In the genomic region with DNA sequence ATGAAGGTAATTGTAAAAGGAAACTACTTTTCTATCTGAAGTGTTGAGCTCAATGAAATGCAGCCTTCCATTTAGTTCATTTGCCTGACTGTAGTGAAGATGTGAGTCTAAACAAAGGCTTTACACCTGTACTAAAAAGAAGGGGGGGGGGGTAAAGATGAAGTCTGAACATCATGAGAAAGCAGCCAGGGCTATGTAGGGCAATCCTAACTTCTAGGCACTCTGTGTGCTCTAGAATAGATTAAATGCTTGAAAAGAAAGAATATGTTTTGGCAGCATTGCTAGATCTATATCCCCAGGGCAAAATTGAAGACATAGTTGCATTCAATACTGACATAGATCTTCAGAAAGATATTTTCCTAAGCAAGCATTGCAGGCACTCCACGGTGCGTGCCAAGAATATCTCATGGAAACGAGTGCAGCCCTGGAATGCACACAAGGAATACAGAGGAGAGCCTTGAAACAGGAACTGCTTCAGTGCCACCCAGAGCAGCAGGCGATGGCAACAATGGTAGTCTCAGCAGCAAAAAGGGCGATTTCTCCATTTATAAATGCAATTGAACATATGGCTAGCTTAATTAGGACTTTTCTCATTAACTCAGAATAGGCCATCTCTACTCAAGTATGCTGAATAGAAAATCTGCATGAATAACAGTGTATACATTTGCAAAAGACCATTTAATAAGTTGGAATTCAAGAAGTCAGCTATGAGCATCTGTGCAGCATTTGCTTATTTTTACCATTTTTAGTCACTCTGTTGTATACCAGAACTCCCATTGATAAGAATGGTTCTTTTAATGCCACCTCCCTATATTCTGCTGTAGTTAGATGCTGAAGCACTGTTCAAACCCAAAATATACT, we compare ENCODE assay signal across 16 mouse cellular contexts.
DNase-seq lines count a peak whose midpoint lies in the region; ATAC-seq lines count a peak whose summit lies in the region.
"Had no signal": no experiment of that assay in that cellular context is flagged by ENCODE, and none has a peak within 500 bp of the region (broad histone marks: within the 10 kb centered on the region; RNA-seq: fewer than 3 reads in every experiment).

No protein-coding gene starts in this region.

- H3K9ac ChIP-seq in embryonic facial prominence, embryonic 14.5 days (ENCODE audit: low read depth, low read length): no peak overlapping the region
- H3K9ac ChIP-seq in forebrain, embryonic 15.5 days (replicated peaks): no peak overlapping the region
- H3K9ac ChIP-seq: liver, embryonic 15.5 days had no signal

- H3K4me2 ChIP-seq in embryonic facial prominence, embryonic 14.5 days (ENCODE audit: low read depth, low read length): no peak overlapping the region
- H3K4me2 ChIP-seq in forebrain, embryonic 15.5 days (replicated peaks): no peak overlapping the region
- H3K4me2 ChIP-seq: liver, embryonic 15.5 days had no signal

- no peaks in the 10 kb centered on the region for H3K36me3 ChIP-seq in embryonic facial prominence, embryonic 14.5 days (ENCODE audit: control insufficient read depth, insufficient read depth, low read length)
- H3K36me3 ChIP-seq in embryonic facial prominence, embryonic 10.5 days (replicated peaks): no peaks in the 10 kb centered on the region
- no peaks in the 10 kb centered on the region for H3K36me3 ChIP-seq in forebrain, embryonic 15.5 days
- H3K36me3 ChIP-seq: heart, embryonic 10.5 days; liver, embryonic 15.5 days had no signal

- peak; percentile 71 for DNase-seq in embryonic facial prominence, embryonic 14.5 days (ENCODE audit: low spot score)
- DNase-seq in embryonic facial prominence, embryonic 10.5 days (ENCODE audit: low spot score): no peak
- peak; percentile 4 for DNase-seq in left cerebral cortex, postnatal 4 days
- no peak for DNase-seq in left cerebral cortex, adult 8-10 months (ENCODE audit: low spot score in 2 of 2)
- DNase-seq in right cerebral cortex, postnatal 14 days: peak; percentile 6
- no peak for DNase-seq in ovary, adult 18-20 months (ENCODE audit: low spot score)
- DNase-seq: gastrocnemius, postnatal 10 days; heart, postnatal 36 days; kidney, adult 8-10 months; retina, postnatal 1 day; thymus, postnatal 14 days had no signal

- intact Hi-C loops in left cerebral cortex, postnatal 4 days (cut with DNase I): no loop called here

- H3K4me1 ChIP-seq in embryonic facial prominence, embryonic 14.5 days (ENCODE audit: control insufficient read depth, insufficient read depth, low read length): no peaks in the 10 kb centered on the region
- H3K4me1 ChIP-seq in embryonic facial prominence, embryonic 10.5 days: no peaks in the 10 kb centered on the region
- peaks cover 6% of the 10 kb centered on the region for H3K4me1 ChIP-seq in forebrain, embryonic 15.5 days
- H3K4me1 ChIP-seq: heart, embryonic 10.5 days; liver, embryonic 15.5 days had no signal

- H3K27me3 ChIP-seq in embryonic facial prominence, embryonic 14.5 days (replicated peaks; ENCODE audit: control insufficient read depth, insufficient read depth, low read length): no peaks in the 10 kb centered on the region
- no peaks in the 10 kb centered on the region for H3K27me3 ChIP-seq in embryonic facial prominence, embryonic 10.5 days (replicated peaks; ENCODE audit: low read depth, poor library complexity, severe bottlenecking)
- H3K27me3 ChIP-seq in forebrain, embryonic 15.5 days: no peaks in the 10 kb centered on the region
- H3K27me3 ChIP-seq: liver, embryonic 15.5 days had no signal

- H3K4me3 ChIP-seq in embryonic facial prominence, embryonic 14.5 days (ENCODE audit: low read depth, low read length): no peak overlapping the region
- no peak overlapping the region for H3K4me3 ChIP-seq in embryonic facial prominence, embryonic 10.5 days
- no peak overlapping the region for H3K4me3 ChIP-seq in forebrain, embryonic 15.5 days
- H3K4me3 ChIP-seq: heart, embryonic 10.5 days; liver, embryonic 15.5 days had no signal

- ATAC-seq in embryonic facial prominence, embryonic 14.5 days (ENCODE audit: low read depth): no peak
- ATAC-seq in forebrain, embryonic 15.5 days (replicated peaks): peak; percentile 97
- ATAC-seq: activated CD4-positive, CD25-positive, alpha-beta regulatory T cell, adult 4 months had no signal

- 51% methylated on average over 5 of the region's 5 CpGs for WGBS in embryonic facial prominence, embryonic 14.5 days
- WGBS in embryonic facial prominence, embryonic 10.5 days: 83% methylated on average over 5 of the region's 5 CpGs
- WGBS in forebrain, embryonic 15.5 days: 32% methylated on average over 5 of the region's 5 CpGs

- H3K27ac ChIP-seq in embryonic facial prominence, embryonic 14.5 days (replicated peaks; ENCODE audit: low read depth, low read length): no peak overlapping the region
- no peak overlapping the region for H3K27ac ChIP-seq in embryonic facial prominence, embryonic 10.5 days (replicated peaks)
- peak overlapping the region; percentile 77 for H3K27ac ChIP-seq in forebrain, embryonic 15.5 days (replicated peaks)
- H3K27ac ChIP-seq: heart, embryonic 10.5 days; liver, embryonic 15.5 days; macrophage had no signal

- H3K9me3 ChIP-seq in embryonic facial prominence, embryonic 14.5 days (ENCODE audit: control insufficient read depth, low read length): no peaks in the 10 kb centered on the region
- no peaks in the 10 kb centered on the region for H3K9me3 ChIP-seq in embryonic facial prominence, embryonic 10.5 days
- H3K9me3 ChIP-seq in forebrain, embryonic 15.5 days: no peaks in the 10 kb centered on the region
- H3K9me3 ChIP-seq: heart, embryonic 10.5 days; liver, embryonic 15.5 days had no signal

Comparison
In these comparisons a context has a peak if more than half of its experiments do, and no peak if none do; other contexts are left out.
1. DNase-seq: peak in embryonic facial prominence, embryonic 14.5 days (single experiment), left cerebral cortex, postnatal 4 days (single experiment) and right cerebral cortex, postnatal 14 days (single experiment); none in embryonic facial prominence, embryonic 10.5 days (single experiment), left cerebral cortex, adult 8-10 months (0 of 2) and ovary, adult 18-20 months (single experiment).